Mouse (Mus musculus) hindbrain, embryonic 14.5 days (tissue): Measurements from ENCODE around the gene Fhl2. TPM values are rescaled to one million over a fixed set of nuclear protein-coding genes. Genes with fewer than 3 reads are reported as not detected.

Experiments
- ATAC-seq: fragments of 200-750 bp; cut with Nextera tagmentation; 2 replicates; pipeline ENCODE4 v1.8.0; 2017; ENCODE audit warnings: moderate number of reproducible peaks, mild to moderate bottlenecking, moderate TSS enrichment, moderate library complexity; ENCODE audit not compliant: low FRiP score
- DNase-seq: peaks from one replicate; pipeline ENCODE4 v3.0.0-alpha.2; 2015; ENCODE audit warnings: low spot score
- H3K27ac ChIP-seq: fragments of 300-500 bp; sonication (generic); 2 replicates; pipeline ENCODE4 v1.5.1; 2014; ENCODE audit warnings: mild to moderate bottlenecking, moderate library complexity
- H3K27me3 ChIP-seq: fragments of 300-500 bp; sonication (generic); 2 replicates; pipeline ENCODE4 v1.6.1; 2014; ENCODE audit warnings: mild to moderate bottlenecking, low read length, mixed read lengths; ENCODE audit not compliant: control insufficient read depth, insufficient read depth
- H3K36me3 ChIP-seq: fragments of 300-500 bp; sonication (generic); replicated peaks from 2 replicates; pipeline ENCODE4 v1.6.1; 2014; ENCODE audit not compliant: control insufficient read depth, insufficient read depth
- H3K4me1 ChIP-seq: fragments of 300-500 bp; sonication (generic); replicated peaks from 2 replicates; pipeline ENCODE4 v1.6.1; 2014; ENCODE audit warnings: antibody characterized with exemption, low read length, mixed read lengths; ENCODE audit not compliant: control insufficient read depth, insufficient read depth
- H3K4me2 ChIP-seq: fragments of 300-500 bp; sonication (generic); replicated peaks from 2 replicates; pipeline ENCODE4 v1.6.1; 2014; ENCODE audit warnings: mild to moderate bottlenecking, moderate library complexity
- H3K4me3 ChIP-seq: fragments of 300-500 bp; sonication (generic); replicated peaks from 2 replicates; pipeline ENCODE4 v1.5.1; 2014; ENCODE audit warnings: mild to moderate bottlenecking, low read length
- H3K9ac ChIP-seq: fragments of 300-500 bp; sonication (generic); 2 replicates; pipeline ENCODE4 v1.6.1; 2014
- H3K9me3 ChIP-seq: fragments of 300-500 bp; sonication (generic); 2 replicates; pipeline ENCODE4 v1.6.1; 2016; ENCODE audit warnings: low read length; ENCODE audit not compliant: control insufficient read depth
- WGBS: fragments of 180-500 bp; shearing (Covaris S2); extraction: QIAGEN DNeasy Blood & Tissue Kit; methylation state at CpG from one replicate; pipeline ENCODE4 v1.1.7; 2014; 5-methylcytosine and 5-hydroxymethylcytosine counted together
- polyA plus RNA-seq: library from polyadenylated mRNA; unstranded; fragments of >200 nt; fragmentation: Nextera tagmentation; extraction: Ambion mirVana; gene quantifications from 2 replicates; pipeline ENCODE4 v1.2.1, GENCODE M21; 2014

Fhl2 gene
- polyA plus RNA-seq, 1 experiment from 2014 or later = 31.4 TPM

- Histone ChIP-seq H3K27me3 (no peaks in the 10 kb centered on the region), H3K4me1 (no peaks in the 10 kb centered on the region), H3K36me3 (peaks cover 28% of the 10 kb centered on the region; the same call in 1 of the 2 replicates), H3K9me3 (no peaks in the 10 kb centered on the region), H3K4me3 (no peak overlapping the region), H3K27ac (no peak overlapping the region), H3K4me2 (no peak overlapping the region), H3K9ac (no peak overlapping the region)
- ATAC-seq (no peak), DNase-seq (no peak)
- 84% methylated on average over 2 of the region's 2 CpGs for WGBS
Observed at GRCm38 (mm10) chr1:43078124-43078523, 118.7 kb downstream of the Fhl2 start.

GRCm38 (mm10) chr1:43074791-43075190, 122.0 kb downstream of the Fhl2 start:
- DNase-seq (no peak), ATAC-seq (no peak)
- Histone ChIP-seq H3K36me3 (peaks cover 54% of the 10 kb centered on the region), H3K4me1 (no peaks in the 10 kb centered on the region), H3K4me2 (no peak overlapping the region), H3K9ac (no peak overlapping the region), H3K4me3 (no peak overlapping the region), H3K27ac (no peak overlapping the region), H3K27me3 (no peaks in the 10 kb centered on the region), H3K9me3 (no peaks in the 10 kb centered on the region)
- WGBS = 89% methylated on average over 2 of the region's 2 CpGs

Other genes with a start within 250 kb of the Fhl2 start
- gene Gpr45, start 244.1 kb downstream of the Fhl2 start, polyA plus RNA-seq = 11.5 and 12.5 TPM in 2 replicates
- gene Tgfbrap1, start 98.3 kb downstream of the Fhl2 start, polyA plus RNA-seq = 19.5 and 20.9 TPM in 2 replicates
- 48.3 and 50.3 TPM in 2 replicates for gene AI597479, start 98.3 kb downstream of the Fhl2 start, polyA plus RNA-seq
- 37.9 and 40.4 TPM in 2 replicates for gene Nck2, start 247.6 kb upstream of the Fhl2 start, polyA plus RNA-seq